ENCODE assay signal across 18 mouse cellular contexts in the genomic region with DNA sequence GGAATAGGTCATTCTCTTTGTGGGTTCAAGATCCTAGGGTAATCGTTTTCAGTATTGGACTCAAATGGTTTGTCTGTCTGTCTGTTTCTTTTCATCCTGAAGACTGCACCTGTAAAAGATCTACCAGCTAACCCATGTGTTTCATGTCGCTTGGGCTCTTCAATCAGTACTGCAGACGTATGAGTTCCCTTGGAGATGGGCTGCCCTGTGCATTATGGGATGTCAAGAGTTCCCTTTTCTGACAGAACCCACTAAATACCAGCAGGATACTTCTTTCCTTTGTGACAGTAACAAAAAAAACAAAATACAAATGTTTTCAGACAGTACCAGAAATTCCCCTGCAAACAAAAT. TPM values are rescaled to one million over a fixed set of nuclear protein-coding genes. Genes with fewer than 3 reads are reported as not detected.
DNase-seq lines count a peak whose midpoint lies in the region; ATAC-seq and TF ChIP-seq lines count a peak whose summit lies in the region.
"Had no signal": no experiment of that assay in that cellular context is flagged by ENCODE, and none has a peak within 500 bp of the region (broad histone marks: within the 10 kb centered on the region; RNA-seq: fewer than 3 reads in every experiment).

No protein-coding gene starts in this region.

- TF ChIP-seq POLR2A in MEL (IDR thresholded peaks at IDR 0.05; ENCODE audit: control insufficient read depth in 1 of 2, insufficient read depth in 1 of 2, low read depth in 1 of 2, low read length in 2 of 2, poor library complexity in 1 of 2), result no peak

- peak; percentile 15 to 22; a peak in 1 of 4 replicates for TF ChIP-seq EP300 in MEL (IDR thresholded peaks at IDR 0.05; ENCODE audit: low read depth in 1 of 2, low read length in 2 of 2)

- TF ChIP-seq CTCF in MEL (IDR thresholded peaks at IDR 0.05 in 2 of 3, conservative IDR thresholded peaks at IDR 0.05 in 1 of 3; ENCODE audit: control insufficient read depth in 1 of 3, insufficient read depth in 1 of 3, low read depth in 2 of 3, low read length in 3 of 3, poor library complexity in 1 of 3, severe bottlenecking in 1 of 3), result no peak

- H3K9me3 ChIP-seq in liver, embryonic 13.5 days (replicated peaks), result no peaks in the 10 kb centered on the region
- H3K9me3 ChIP-seq in MEL (replicated peaks; ENCODE audit: insufficient read depth, low read length), result no peaks in the 10 kb centered on the region
- H3K9me3 ChIP-seq in erythroblast, embryonic 14.5 days (ENCODE audit: control insufficient read depth, low read length), result peaks cover 3% of the 10 kb centered on the region
- H3K9me3 ChIP-seq: embryonic facial prominence, embryonic 15.5 days; forebrain, embryonic 13.5 days; heart, embryonic 15.5 days; hindbrain, embryonic 10.5 days had no signal

- no peak overlapping the region for H3K4me2 ChIP-seq in liver, embryonic 13.5 days
- H3K4me2 ChIP-seq: embryonic facial prominence, embryonic 15.5 days; forebrain, embryonic 13.5 days; heart, embryonic 11.5 days; heart, embryonic 15.5 days; hindbrain, embryonic 14.5 days had no signal

- H3K9ac ChIP-seq in liver, embryonic 13.5 days, result peak overlapping the region; percentile 51
- H3K9ac ChIP-seq in MEL (ENCODE audit: control insufficient read depth, low read depth, low read length, poor library complexity, severe bottlenecking), result peak overlapping the region; percentile 54
- H3K9ac ChIP-seq: embryonic facial prominence, embryonic 15.5 days; forebrain, embryonic 13.5 days; forebrain, postnatal 0 days; heart, embryonic 15.5 days; hindbrain, embryonic 14.5 days had no signal

- no peak for DNase-seq in liver, embryonic 13.5 days
- DNase-seq in liver, result no peak
- peak; percentile 88 for DNase-seq in MEL (ENCODE audit: low read depth, low spot score)
- DNase-seq in heart, adult 9 months (ENCODE audit: low spot score in 2 of 2), result no peak
- DNase-seq in spleen, adult 18-20 months, result no peak
- DNase-seq: gastrocnemius, postnatal 25 days had no signal

- H3K4me3 ChIP-seq in liver, embryonic 13.5 days (replicated peaks), result no peak overlapping the region
- H3K4me3 ChIP-seq in MEL (ENCODE audit: control insufficient read depth in 1 of 2, insufficient read depth in 1 of 2, low read depth in 2 of 2, low read length in 2 of 2), result peak overlapping the region; percentile 54 to 68
- H3K4me3 ChIP-seq in erythroblast, embryonic 14.5 days (replicated peaks), result peak overlapping the region; percentile 53
- H3K4me3 ChIP-seq: embryonic facial prominence, embryonic 15.5 days; forebrain, embryonic 13.5 days; heart, embryonic 15.5 days; hindbrain, embryonic 10.5 days had no signal

- H3K36me3 ChIP-seq in liver, embryonic 13.5 days, result no peaks in the 10 kb centered on the region
- H3K36me3 ChIP-seq in MEL (ENCODE audit: control insufficient read depth in 1 of 2, insufficient read depth in 2 of 2, low read length in 2 of 2), result peaks cover 0 to 2% of the 10 kb centered on the region in 2 experiments; a peak in 1 of 4 replicates
- H3K36me3 ChIP-seq in erythroblast, embryonic 14.5 days (ENCODE audit: control insufficient read depth), result no peaks in the 10 kb centered on the region
- H3K36me3 ChIP-seq: embryonic facial prominence, embryonic 15.5 days; heart, embryonic 15.5 days; hindbrain, embryonic 10.5 days had no signal

- H3K79me2 ChIP-seq in MEL (ENCODE audit: control insufficient read depth, insufficient read depth, low read length, poor library complexity), result no peaks in the 10 kb centered on the region

- WGBS in liver, embryonic 13.5 days (ENCODE audit: insufficient replicate concordance), result 20% methylated on average over 3 of the region's 3 CpGs

- no peaks in the 10 kb centered on the region for H3K27me3 ChIP-seq in liver, embryonic 13.5 days
- no peaks in the 10 kb centered on the region for H3K27me3 ChIP-seq in MEL (ENCODE audit: control insufficient read depth in 1 of 2, insufficient read depth in 2 of 2, low read length in 2 of 2)
- peaks cover 13% of the 10 kb centered on the region for H3K27me3 ChIP-seq in erythroblast, embryonic 14.5 days (ENCODE audit: control insufficient read depth)
- H3K27me3 ChIP-seq: embryonic facial prominence, embryonic 15.5 days; forebrain, embryonic 13.5 days; heart, embryonic 15.5 days had no signal

- H3K4me1 ChIP-seq in liver, embryonic 13.5 days (replicated peaks), result peaks cover 49% of the 10 kb centered on the region
- H3K4me1 ChIP-seq in MEL (ENCODE audit: control insufficient read depth in 1 of 2, insufficient read depth in 2 of 2, low read length in 2 of 2), result peaks cover 3 to 4% of the 10 kb centered on the region in 2 experiments; a peak in 2 of 4 replicates
- peaks cover 61% of the 10 kb centered on the region for H3K4me1 ChIP-seq in erythroblast, embryonic 14.5 days (ENCODE audit: control insufficient read depth)
- H3K4me1 ChIP-seq: embryonic facial prominence, embryonic 15.5 days; forebrain, embryonic 13.5 days; heart, embryonic 15.5 days had no signal

- no peak for TF ChIP-seq RAD21 in MEL (IDR thresholded peaks at IDR 0.05; ENCODE audit: low read depth, low read length)

- ATAC-seq in liver, embryonic 13.5 days (ENCODE audit: low read depth), result no peak
- peak; percentile 45 for ATAC-seq in megakaryocyte-erythroid progenitor cell, adult 5-6 weeks (replicated peaks; ENCODE audit: low FRiP score, low TSS enrichment, poor library complexity, severe bottlenecking)
- ATAC-seq: forebrain, embryonic 13.5 days had no signal

- H3K27ac ChIP-seq in liver, embryonic 13.5 days, result peak overlapping the region; percentile 76
- peak overlapping the region; percentile 41; the same call in 1 of the 2 replicates for H3K27ac ChIP-seq in MEL (ENCODE audit: control insufficient read depth, low read depth, low read length)
- H3K27ac ChIP-seq: embryonic facial prominence, embryonic 15.5 days; forebrain, embryonic 13.5 days; gastrocnemius, adult 2 months; heart, embryonic 15.5 days; hindbrain, embryonic 10.5 days; hindbrain, embryonic 14.5 days had no signal

TF ChIP-seq in MEL, 35 proteins besides CTCF, POLR2A, EP300 and RAD21:
- TF ChIP-seq GABPA (IDR thresholded peaks at IDR 0.05; ENCODE audit: low read depth, low read length) (peak; percentile 14; the same call in 1 of the 2 replicates), SIN3A (IDR thresholded peaks at IDR 0.05; ENCODE audit: low read length) (no peak; the same call in none of the 2 replicates), MAZ (IDR thresholded peaks at IDR 0.05; ENCODE audit: low read depth, low read length) (peak; percentile 25; the same call in 1 of the 2 replicates), CHD1 (IDR thresholded peaks at IDR 0.05; ENCODE audit: low read depth, low read length) (0 out of 2 replicates have a peak, but pooled peaks have one; percentile 69), GATA1 (IDR thresholded peaks at IDR 0.05; ENCODE audit: low read depth, low read length) (no peak), ZC3H11A (IDR thresholded peaks at IDR 0.05; ENCODE audit: low read depth, low read length) (no peak), UBTF (IDR thresholded peaks at IDR 0.05; ENCODE audit: borderline replicate concordance, insufficient read depth, low read depth, low read length) (no peak), JUND (IDR thresholded peaks at IDR 0.05; ENCODE audit: low read depth, low read length) (0 out of 2 replicates have a peak, but pooled peaks have one; percentile 45), ETS1 (IDR thresholded peaks at IDR 0.05; ENCODE audit: low read depth, low read length) (peak; percentile 24; the same call in 1 of the 2 replicates), USF2 (IDR thresholded peaks at IDR 0.05; ENCODE audit: borderline replicate concordance in 1 of 2, insufficient read depth in 1 of 2, low read depth in 1 of 2, low read length in 2 of 2) (no peak), MYC (IDR thresholded peaks at IDR 0.05; ENCODE audit: low read depth, low read length) (no peak; the same call in 1 of the 2 replicates), TCF12 (IDR thresholded peaks at IDR 0.05; ENCODE audit: low read depth, low read length) (no peak), KAT2A (conservative IDR thresholded peaks at IDR 0.05; ENCODE audit: low read depth, low read length) (0 out of 2 replicates have a peak, but pooled peaks have one; percentile 16), MAX (IDR thresholded peaks at IDR 0.05; ENCODE audit: low read length) (peak; percentile 57), MXI1 (IDR thresholded peaks at IDR 0.05; ENCODE audit: low read depth, low read length) (peak; percentile 58; the same call in 1 of the 2 replicates), BHLHE40 (IDR thresholded peaks at IDR 0.05; ENCODE audit: borderline replicate concordance, low read depth, low read length) (no peak), POLR2AphosphoS5 (IDR thresholded peaks at IDR 0.05; ENCODE audit: borderline replicate concordance, low read depth, low read length) (no peak)

RNA-seq across cellular contexts. Expression of a gene that starts 54.0 kb away (rescaled TPM):
- 0.05 and 0.10 TPM in 2 replicates for polyA plus RNA-seq in liver, embryonic 13.5 days (2015; fragmentation: Nextera tagmentation; extraction: Ambion mirVana)
- total RNA-seq in MEL (2012; rRNA removed), result not detected in 2 replicates
- polyA plus RNA-seq in MEL (2012; ENCODE audit: insufficient read depth in 1 of 2, insufficient read length in 2 of 2, low read depth in 1 of 2, low replicate concordance in 2 of 2, missing spikeins in 1 of 2), result not detected
- polyA plus RNA-seq in erythroblast, embryonic 14.5 days (2012), result not detected in 2 replicates
- not detected in 2 replicates for total RNA-seq in megakaryocyte-erythroid progenitor cell, adult 5-6 weeks (2014; fragmentation: Nextera tagmentation)
- not detected in 2 replicates for total RNA-seq in megakaryocyte-erythroid progenitor cell, adult 5-6 weeks (2017)
- total RNA-seq: common myeloid progenitor, adult 5-6 weeks; granulocyte monocyte progenitor cell, adult 5-6 weeks had no signal
